Mouse (Mus musculus) midbrain, embryonic 14.5 days (tissue): ENCODE results near the gene Mier2. TPM values are rescaled to one million over a fixed set of nuclear protein-coding genes. Genes with fewer than 3 reads are reported as not detected.
A peak's percentile ranks its signal among the peaks of the same experiment; 100 is the strongest.

ENCODE experiments used
- ATAC-seq: fragments of 200-750 bp; cut with Nextera tagmentation; 2 replicates; pipeline ENCODE4 v1.8.0; 2017; ENCODE audit warnings: moderate number of reproducible peaks, moderate library complexity; ENCODE audit not compliant: low FRiP score, low TSS enrichment
- DNase-seq: peaks from one replicate; pipeline ENCODE4 v3.0.0-alpha.2; 2015
- H3K27ac ChIP-seq: fragments of 300-500 bp; sonication (generic); replicated peaks from 2 replicates; pipeline ENCODE4 v1.5.1; 2014; ENCODE audit warnings: mild to moderate bottlenecking, low read depth, low read length, moderate library complexity
- H3K27me3 ChIP-seq: fragments of 300-500 bp; sonication (generic); 2 replicates; pipeline ENCODE4 v1.6.1; 2014; ENCODE audit warnings: low read length, control low read depth, mixed read lengths; ENCODE audit not compliant: control insufficient read depth, insufficient read depth
- H3K36me3 ChIP-seq: fragments of 300-500 bp; sonication (generic); 2 replicates; pipeline ENCODE4 v1.6.1; 2014; ENCODE audit warnings: low read length, control low read depth; ENCODE audit not compliant: control insufficient read depth, insufficient read depth
- H3K4me1 ChIP-seq: fragments of 300-500 bp; sonication (generic); 2 replicates; pipeline ENCODE4 v1.6.1; 2014; ENCODE audit warnings: mild to moderate bottlenecking, antibody characterized with exemption, low read length, control low read depth; ENCODE audit not compliant: control insufficient read depth, insufficient read depth
- H3K4me2 ChIP-seq: fragments of 300-500 bp; sonication (generic); 2 replicates; pipeline ENCODE4 v1.6.1; 2014; ENCODE audit warnings: mild to moderate bottlenecking, low read length, moderate library complexity
- H3K4me3 ChIP-seq: fragments of 300-500 bp; sonication (generic); replicated peaks from 2 replicates; pipeline ENCODE4 v1.5.1; 2014; ENCODE audit warnings: low read depth, low read length
- H3K9ac ChIP-seq: fragments of 300-500 bp; sonication (generic); replicated peaks from 2 replicates; pipeline ENCODE4 v1.6.1; 2014; ENCODE audit warnings: mild to moderate bottlenecking, low read length, moderate library complexity
- H3K9me3 ChIP-seq: fragments of 300-500 bp; sonication (generic); 2 replicates; pipeline ENCODE4 v1.6.1; 2016; ENCODE audit warnings: low read length, control low read depth, mixed read lengths; ENCODE audit not compliant: control insufficient read depth
- WGBS: fragments of 180-500 bp; shearing (Covaris S2); extraction: QIAGEN DNeasy Blood & Tissue Kit; methylation state at CpG from one replicate; pipeline ENCODE4 v1.1.7; 2014; 5-methylcytosine and 5-hydroxymethylcytosine counted together
- polyA plus RNA-seq: library from polyadenylated mRNA; unstranded; fragments of >200 nt; fragmentation: Nextera tagmentation; extraction: Ambion mirVana; gene quantifications from 2 replicates; pipeline ENCODE4 v1.2.1, GENCODE M21; 2014

Gene Mier2
- polyA plus RNA-seq, 1 experiment from 2014 or later, result 48.8 TPM

DNA sequence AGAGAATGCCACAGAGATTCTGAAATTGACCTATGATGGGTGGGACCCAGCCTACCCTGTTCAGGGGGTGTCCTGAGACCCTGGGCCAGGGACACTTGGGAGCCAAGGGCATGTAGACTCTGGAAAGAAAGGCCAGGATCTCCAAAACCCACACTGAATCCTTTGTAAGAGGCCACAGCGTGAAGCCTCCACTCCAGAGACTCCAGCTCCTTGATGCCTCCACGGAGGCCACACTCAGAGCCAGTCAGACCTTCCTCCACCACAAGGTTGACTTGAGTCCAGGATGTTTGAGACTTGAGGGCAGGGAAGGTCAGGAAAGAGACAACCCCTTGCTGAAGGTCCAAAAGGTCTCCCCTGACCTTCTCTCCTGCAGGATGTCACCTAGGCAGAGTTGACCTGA is 20.6 kb downstream of the Mier2 start:
- Histone ChIP-seq H3K27ac (no peak overlapping the region), H3K36me3 (peaks cover 13% of the 10 kb centered on the region), H3K9ac (no peak overlapping the region), H3K4me2 (0 out of 2 replicates have a peak overlapping the region, but pooled peaks have one; percentile 92), H3K4me1 (peaks cover 8% of the 10 kb centered on the region), H3K9me3 (no peaks in the 10 kb centered on the region), H3K4me3 (no peak overlapping the region), H3K27me3 (no peaks in the 10 kb centered on the region)
- no peak for DNase-seq
- no peak for ATAC-seq
- 85% methylated on average over 2 of the region's 2 CpGs for WGBS

DNA sequence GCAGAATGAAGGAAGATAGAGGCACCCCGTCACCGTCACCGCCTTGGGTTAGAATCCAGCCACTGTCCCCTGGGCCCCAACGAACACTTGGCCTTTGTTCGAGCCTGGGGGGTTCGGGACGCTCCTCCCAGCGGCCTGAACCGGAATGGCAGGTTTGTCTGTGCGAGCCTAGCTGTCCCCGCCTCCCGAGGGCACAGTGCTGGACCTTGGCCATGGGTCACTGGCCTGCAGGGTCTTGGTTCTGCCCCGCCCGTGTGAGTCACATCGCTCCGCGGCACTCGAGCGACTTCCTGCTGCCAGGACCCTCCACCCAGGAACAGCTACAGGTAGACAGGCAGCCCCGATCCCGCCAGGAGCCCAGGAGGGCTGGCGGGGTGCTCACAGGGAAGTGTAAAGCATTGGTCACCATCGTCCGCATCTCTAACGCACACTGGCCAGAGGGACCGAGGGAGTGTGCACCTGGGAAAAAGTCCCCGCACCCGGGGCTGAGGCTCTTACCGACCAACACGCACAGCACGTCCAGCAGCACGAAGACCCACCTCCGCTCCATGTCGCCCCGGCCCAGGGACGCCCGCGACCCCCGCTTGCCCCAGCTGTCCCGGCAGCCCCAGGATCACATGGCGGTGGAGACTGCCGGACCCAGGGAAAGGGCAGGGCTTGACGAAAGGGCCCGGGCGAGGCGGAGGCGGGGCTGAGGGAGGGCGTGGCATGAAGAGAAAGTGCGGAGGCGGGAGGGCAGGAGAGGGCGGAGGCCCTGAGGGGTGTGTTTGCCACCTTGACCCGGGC is 21.7 kb downstream of the Mier2 start, which contains the start of gene Plpp2:
Gene Plpp2, minus strand, starts transcription at position 671 of the 786 bp plus-strand sequence.
- ATAC-seq (peak; percentile 65), DNase-seq (peak; percentile 73)
- Histone ChIP-seq H3K4me1 (peaks cover 8% of the 10 kb centered on the region), H3K4me3 (peak within 1 kb of the TSS; percentile 53), H3K4me2 (peak within 1 kb of the TSS; percentile 92), H3K36me3 (peaks cover 3% of the 10 kb centered on the region), H3K27me3 (no peaks in the 10 kb centered on the region), H3K27ac (no peak within 1 kb of the TSS), H3K9me3 (no peaks in the 10 kb centered on the region), H3K9ac (peak within 1 kb of the TSS; percentile 62)
- under 1% methylated on average over 52 of the region's 52 CpGs for WGBS

DNA sequence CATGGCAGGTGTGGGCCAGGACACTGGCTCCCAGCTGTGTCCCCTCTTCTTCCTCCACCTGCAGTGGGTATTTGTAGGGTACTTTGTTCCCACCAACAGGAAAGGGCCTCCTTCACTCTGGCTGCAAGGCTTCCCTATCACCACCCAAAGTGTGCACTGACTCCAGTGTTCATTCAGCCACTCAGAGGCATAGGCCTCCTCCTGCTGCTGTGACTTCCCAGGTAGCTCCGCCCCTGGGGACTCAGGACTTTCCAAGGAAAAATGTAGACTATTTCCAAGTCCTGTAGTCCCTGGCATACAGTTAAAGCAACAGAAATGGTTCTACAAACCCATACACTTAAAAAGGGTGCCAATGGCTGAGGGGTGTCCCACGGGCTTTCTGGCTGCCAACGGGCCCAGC is 22.3 kb downstream of the Mier2 start:
- Histone ChIP-seq H3K9me3 (no peaks in the 10 kb centered on the region), H3K4me1 (peaks cover 8% of the 10 kb centered on the region), H3K27ac (no peak overlapping the region), H3K4me2 (peak overlapping the region; percentile 92), H3K4me3 (peak overlapping the region; percentile 53), H3K36me3 (no peaks in the 10 kb centered on the region), H3K9ac (peak overlapping the region; percentile 62; the same call in 1 of the 2 replicates), H3K27me3 (no peaks in the 10 kb centered on the region)
- WGBS, result 26% methylated on average over 3 of the region's 3 CpGs
- ATAC-seq (no peak), DNase-seq (peak; percentile 25)

DNA sequence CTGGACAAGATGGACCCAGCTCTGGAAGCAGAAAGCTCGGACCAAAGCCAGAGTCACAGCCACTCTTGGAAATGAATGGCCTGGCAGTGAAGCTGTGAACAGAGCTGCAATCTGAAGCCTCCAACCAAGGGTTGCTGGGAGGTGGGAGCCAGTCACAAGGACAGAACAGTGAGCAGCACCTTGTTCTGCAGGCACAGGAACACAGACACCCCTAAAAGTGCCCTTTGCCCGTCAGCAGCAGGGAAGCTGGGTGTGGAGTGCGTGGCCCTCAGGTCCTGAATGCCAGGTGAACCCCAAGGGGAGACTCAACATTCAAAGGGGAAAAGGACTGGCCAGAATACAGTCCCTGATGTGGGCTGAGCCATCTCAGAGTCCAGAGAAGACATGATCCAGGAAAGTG is 23.4 kb downstream of the Mier2 start:
- no peak overlapping the region for H3K4me2 ChIP-seq
- no peak for DNase-seq
- no peak for ATAC-seq
- peaks cover 8% of the 10 kb centered on the region for H3K4me1 ChIP-seq
- H3K9me3 ChIP-seq, result no peaks in the 10 kb centered on the region
- H3K36me3 ChIP-seq, result no peaks in the 10 kb centered on the region
- no peak overlapping the region for H3K27ac ChIP-seq
- no peaks in the 10 kb centered on the region for H3K27me3 ChIP-seq
- 84% methylated on average over 3 of the region's 3 CpGs for WGBS
- no peak overlapping the region for H3K9ac ChIP-seq
- H3K4me3 ChIP-seq, result no peak overlapping the region

DNA sequence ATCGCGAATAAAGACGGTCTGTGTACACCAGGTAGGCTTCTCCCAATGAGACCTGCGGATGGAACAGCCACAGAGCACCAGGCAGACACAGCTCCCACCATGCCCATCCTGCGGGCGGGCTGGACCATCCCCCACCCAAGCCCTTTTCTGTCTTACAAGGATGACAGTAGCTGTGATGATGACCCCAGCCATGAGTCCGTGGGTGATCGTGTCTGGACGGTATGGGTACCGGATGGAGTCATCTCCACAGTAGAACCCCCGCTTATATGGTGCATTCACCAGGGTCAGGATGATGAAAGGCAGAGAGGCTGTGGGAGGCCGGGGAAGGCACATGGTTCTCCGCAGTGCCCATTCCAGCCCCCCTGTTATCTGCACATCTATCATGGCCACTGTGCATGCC is 24.3 kb downstream of the Mier2 start:
- H3K36me3 ChIP-seq, result no peaks in the 10 kb centered on the region
- H3K9ac ChIP-seq, result no peak overlapping the region
- H3K27me3 ChIP-seq, result no peaks in the 10 kb centered on the region
- no peaks in the 10 kb centered on the region for H3K9me3 ChIP-seq
- DNase-seq, result no peak
- H3K4me1 ChIP-seq, result peaks cover 8% of the 10 kb centered on the region
- no peak for ATAC-seq
- 95% methylated on average over 13 of the region's 13 CpGs for WGBS
- no peak overlapping the region for H3K4me2 ChIP-seq
- H3K27ac ChIP-seq, result no peak overlapping the region
- H3K4me3 ChIP-seq, result no peak overlapping the region

DNA sequence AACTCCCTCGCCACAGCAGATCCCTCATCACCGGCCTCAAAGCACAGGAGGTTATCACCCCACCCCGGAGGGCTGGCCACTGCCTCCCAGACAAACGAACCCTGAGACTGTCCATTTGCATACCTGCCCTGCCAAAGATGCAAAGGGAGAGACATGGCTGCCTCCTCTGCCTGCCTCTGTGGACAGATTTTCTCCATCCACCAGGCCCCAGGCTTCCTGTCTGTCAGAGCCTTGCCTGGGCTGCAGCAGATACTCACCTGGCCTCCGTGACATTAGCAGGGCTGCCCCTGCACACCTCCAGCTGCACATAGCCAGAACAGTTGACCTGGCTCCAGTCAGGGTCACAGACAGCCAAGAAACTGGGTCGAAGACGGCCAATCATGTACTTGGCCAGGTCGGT is 24.8 kb downstream of the Mier2 start:
- Histone ChIP-seq H3K27ac (no peak overlapping the region), H3K9ac (no peak overlapping the region), H3K4me2 (no peak overlapping the region), H3K27me3 (no peaks in the 10 kb centered on the region), H3K4me3 (no peak overlapping the region), H3K4me1 (peaks cover 8% of the 10 kb centered on the region), H3K9me3 (no peaks in the 10 kb centered on the region), H3K36me3 (no peaks in the 10 kb centered on the region)
- 76% methylated on average over 8 of the region's 8 CpGs for WGBS
- no peak for ATAC-seq
- DNase-seq, result no peak

DNA sequence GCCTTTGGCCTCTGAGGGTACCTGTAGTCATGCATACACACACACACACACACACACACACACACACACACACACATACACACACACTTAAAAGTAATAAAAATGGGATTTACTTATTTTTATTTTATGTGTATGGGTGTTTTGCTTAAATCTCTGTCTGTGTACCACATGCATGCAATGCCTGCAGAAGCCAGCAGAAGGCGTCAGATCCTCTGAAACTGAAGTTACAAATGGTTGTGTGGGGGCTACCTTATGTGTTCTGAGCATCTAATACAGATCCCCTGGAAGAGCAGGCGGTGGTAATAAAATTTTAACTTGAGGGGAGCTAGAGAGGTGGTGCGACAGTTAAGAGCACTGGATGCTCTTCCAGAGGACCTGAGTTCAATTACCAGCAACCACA is 26.9 kb downstream of the Mier2 start:
- no peak for ATAC-seq

DNA sequence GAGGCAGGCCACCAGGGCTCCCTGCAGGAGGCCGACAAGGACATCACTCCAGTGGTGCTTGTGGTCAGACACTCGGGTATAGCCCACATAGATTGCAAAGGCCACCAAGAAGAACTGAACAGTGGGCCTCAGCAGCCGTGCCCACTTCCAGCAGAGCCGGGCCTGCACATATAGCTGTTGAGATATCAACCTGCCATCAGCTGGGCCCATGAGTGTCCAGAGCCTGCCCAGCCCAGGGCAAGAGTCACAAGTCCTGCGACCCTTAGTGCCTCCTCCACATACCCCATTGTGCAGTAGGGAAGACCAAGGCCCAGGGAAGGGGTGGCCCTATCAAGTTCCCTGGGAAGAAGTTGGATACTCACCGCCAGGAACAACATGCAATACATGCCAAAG is 27.6 kb downstream of the Mier2 start:
- Histone ChIP-seq H3K4me2 (no peak overlapping the region), H3K27ac (no peak overlapping the region), H3K9me3 (no peaks in the 10 kb centered on the region), H3K9ac (no peak overlapping the region), H3K4me1 (no peaks in the 10 kb centered on the region), H3K4me3 (no peak overlapping the region), H3K27me3 (no peaks in the 10 kb centered on the region), H3K36me3 (no peaks in the 10 kb centered on the region)
- no peak for DNase-seq
- ATAC-seq, result no peak
- WGBS, result 91% methylated on average over 6 of the region's 6 CpGs

More for the DNA sequence above, 26.9 kb downstream of the Mier2 start:
- WGBS, result 74% methylated on average over 3 of the region's 3 CpGs
- Histone ChIP-seq H3K27me3 (no peaks in the 10 kb centered on the region), H3K9ac (no peak overlapping the region), H3K4me2 (no peak overlapping the region), H3K4me1 (no peaks in the 10 kb centered on the region; the same call in 1 of the 2 replicates), H3K27ac (no peak overlapping the region), H3K9me3 (no peaks in the 10 kb centered on the region), H3K36me3 (no peaks in the 10 kb centered on the region), H3K4me3 (no peak overlapping the region)
- DNase-seq, result no peak
